Mouse (Mus musculus): Measurements from ENCODE around the gene Gc.

Gene Gc

DNA sequence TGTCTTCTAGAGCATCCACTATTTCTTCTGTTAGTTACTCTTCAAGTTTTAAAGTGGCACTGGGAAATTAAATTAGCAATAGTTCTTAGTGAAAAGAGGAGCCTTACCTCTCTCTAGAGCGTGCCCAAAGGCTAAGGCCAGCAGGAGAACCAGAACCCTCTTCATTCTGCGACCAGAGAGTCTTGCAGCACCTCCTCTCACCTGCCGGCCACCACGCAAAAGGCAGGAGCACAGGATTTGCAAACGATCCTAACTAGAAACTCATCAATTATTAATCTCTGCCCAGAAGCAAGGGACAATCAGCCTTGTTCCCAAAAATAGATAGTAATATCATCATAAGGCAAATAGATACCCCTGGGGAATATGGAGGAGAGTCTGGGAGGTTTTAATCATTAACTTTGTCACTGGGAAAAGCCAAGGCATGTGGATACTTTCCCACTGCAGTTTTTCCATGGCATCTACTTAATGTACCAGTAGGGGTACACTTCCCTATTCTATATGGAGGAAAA lies at the start of gene Gc:
Gene Gc, minus strand, starts transcription at position 345 of the 509 bp plus-strand sequence.
- DNase-seq, result no peak

DNA sequence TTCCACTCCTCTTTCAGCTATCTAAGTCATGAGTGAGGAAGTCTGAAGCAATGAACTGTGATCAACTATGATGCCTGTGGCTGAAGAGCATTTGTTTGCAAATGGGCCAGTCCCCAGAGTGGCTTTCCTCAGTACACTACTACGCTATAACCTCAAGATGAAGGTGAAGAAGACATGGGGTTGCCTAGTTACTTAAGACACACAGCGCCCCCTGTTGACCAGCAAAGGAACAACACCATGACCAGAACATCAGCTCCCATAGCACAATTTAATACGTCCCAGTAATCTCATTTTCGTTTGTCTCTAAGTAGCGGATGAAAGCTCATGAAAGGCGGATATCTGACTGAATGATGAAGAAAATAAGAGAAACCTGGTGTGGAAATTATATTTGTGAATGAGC lies 42.5 kb upstream of the Gc start:
- no peak for DNase-seq

DNA sequence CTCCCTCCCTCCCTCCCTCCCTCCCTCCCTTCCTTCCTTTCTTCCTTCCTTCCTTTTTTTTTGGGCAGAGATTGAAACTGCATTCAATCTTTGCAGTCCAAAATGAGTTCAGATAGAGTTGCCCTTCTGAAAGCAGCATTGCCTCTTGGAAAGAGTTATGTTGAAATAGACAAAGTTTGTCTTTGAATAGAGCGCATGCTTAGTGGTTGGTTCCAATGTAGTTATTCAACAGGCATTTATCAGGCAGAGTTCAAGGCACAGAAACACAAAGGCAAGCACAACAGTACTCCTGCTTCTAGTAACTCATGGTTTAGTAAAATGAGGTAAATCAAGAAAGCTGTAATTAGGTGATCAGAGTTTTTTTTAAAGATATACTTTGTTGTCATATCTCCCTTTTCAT lies 34.9 kb upstream of the Gc start:
- no peak for DNase-seq

DNA sequence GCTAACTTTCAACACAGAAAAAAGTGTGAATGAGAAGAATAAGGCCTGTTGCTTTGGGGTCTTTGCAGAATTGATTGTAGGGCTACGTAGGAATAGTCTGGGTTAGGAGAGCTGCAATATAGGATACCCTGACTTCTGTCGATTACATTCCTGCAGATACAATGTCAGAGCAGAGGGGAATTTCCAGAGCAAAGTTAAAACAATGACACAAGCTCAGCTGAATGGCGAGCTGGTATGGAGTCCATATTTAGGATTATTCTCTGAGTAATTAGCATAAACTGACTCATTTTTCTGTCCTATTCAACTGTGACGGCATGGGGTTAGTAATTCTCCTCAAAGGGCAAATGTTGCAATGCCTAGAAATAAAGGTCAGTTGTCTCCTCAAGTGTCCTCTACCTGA lies 12.8 kb upstream of the Gc start:
- DNase-seq, result no peak

DNA sequence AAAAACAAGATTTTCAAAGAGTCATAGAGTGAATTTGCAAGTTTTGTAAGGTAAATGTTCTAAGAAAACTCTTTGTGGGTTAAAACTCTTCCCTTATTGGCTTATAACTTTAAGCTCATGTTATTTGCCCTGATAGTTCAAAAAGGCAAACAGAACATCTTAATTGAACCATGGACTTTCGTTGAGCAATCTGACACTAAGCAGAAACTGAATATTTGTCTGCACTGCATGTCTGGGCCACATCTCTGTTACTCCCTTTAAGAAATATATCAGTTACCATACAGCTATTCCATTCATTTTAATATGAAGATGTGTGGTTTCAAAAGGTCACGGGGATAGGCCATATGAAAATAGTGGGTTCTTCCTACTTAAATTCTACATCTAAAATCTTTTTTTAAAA lies 10.2 kb upstream of the Gc start:
- DNase-seq, result no peak

DNA sequence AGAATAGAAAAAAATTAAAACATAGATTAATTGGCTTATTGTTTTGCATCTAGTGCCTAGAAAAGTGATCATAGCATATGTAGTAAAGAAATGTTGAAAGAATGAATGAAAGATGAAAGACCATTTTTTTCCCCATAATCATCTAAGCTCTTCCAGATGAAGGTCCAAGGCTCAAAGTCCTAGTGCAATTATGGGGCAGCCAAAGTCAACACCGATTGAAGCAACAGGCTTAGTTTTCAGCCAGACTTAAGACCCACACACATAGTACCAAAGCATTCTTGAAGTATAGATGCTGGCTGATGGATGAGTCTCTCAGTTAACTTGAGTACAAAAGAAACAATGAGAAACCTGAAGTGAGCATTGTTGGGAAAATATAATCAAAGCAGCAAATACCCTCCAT lies 9.3 kb upstream of the Gc start:
- no peak for DNase-seq

DNA sequence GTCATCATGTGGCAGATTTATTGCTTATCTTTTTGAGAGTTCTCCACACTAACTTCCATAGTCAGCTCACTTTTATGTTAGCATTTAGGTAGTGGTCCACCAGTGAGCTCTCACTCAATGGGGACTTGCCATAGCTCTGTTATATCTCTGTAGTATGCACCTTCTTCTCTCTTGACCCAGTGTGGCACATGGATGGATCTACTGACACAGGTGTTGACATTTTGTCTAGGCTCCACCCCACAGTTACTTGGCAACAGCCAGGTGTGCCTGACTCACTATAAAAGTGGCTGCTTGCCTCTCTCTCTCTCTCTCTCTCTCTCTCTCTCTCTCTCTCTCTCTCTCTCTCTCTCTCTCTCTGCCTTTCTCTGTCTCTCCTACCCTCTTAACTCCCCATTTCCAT lies 8.6 kb upstream of the Gc start:
- no peak for DNase-seq

DNA sequence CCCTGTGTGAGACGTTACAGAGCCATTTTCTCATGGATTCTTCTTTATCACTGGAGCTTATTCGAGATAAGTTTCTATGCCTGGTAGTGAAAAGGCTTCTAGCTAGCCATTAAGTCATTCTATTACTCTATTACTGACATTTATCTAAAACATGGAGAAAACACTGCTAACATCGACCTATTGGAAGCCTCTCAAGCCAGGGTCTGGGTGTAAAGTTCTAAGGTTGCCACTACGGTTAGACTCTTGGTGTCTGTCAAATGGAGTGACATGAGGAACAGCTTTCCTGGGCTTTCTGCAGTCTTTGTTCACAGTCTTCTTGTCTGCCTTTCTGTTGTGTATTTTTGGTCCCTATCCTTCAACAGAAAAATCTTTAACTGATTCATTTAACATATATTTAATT lies 4.1 kb upstream of the Gc start:
- DNase-seq, result no peak

DNA sequence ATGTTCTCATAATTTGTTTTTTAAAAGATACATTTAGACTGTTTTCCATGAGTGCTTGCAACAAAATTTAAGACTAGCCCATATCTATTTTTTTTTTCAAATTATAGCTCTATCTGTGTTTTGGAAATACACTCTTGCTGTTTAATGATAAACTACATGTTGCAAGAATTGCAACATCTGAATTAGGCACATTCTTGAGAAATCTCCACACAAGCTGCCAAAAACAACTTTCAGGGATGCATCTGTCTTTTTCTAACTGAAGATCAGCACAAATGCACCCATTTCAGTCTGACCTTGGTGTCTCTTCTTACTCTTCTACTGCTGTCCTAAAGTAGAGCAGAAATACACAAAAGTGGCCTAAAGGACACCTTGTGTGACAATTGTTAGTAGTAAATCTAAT lies 1.9 kb upstream of the Gc start:
- no peak for DNase-seq

DNA sequence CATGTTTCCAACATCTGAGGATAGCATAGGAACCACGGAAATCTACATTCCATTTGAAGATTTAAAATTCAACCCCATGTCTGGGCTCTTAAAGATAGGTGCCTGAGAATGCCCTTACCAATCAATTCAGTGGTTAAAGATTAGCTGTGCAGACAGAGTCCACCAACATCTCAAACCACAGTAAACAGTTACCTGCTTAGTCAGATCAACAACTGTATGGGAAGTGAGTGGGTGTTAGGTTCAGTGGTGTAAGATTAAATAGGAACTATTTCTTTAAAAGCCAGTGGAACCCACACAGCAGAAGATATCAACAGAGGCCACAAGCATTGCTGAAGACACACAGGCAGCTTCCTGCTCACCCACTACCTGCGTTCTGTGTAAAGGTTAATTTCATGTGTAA lies 1.3 kb upstream of the Gc start:
- no peak for DNase-seq

DNA sequence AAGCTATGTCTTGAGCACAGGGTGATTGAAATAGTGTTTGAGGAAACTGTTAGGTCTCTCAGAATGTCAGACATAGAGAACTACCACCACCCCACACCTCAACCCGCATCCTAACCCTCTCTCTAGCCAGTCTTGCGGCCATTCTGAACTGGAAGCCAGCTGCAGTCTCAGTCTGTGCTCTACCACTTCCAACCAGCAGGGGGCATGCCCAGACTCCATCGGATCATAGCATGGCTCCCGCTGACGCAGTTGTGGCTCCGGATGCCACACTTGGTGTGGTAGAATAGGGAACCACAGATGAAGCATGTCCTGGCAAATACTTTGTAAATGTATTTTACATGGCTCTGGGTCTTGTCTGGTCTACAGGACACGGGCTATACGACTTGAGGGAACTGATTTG lies 2.2 kb downstream of the Gc start:
- peak in 1 of 2 experiments; percentile 6 for DNase-seq

DNA sequence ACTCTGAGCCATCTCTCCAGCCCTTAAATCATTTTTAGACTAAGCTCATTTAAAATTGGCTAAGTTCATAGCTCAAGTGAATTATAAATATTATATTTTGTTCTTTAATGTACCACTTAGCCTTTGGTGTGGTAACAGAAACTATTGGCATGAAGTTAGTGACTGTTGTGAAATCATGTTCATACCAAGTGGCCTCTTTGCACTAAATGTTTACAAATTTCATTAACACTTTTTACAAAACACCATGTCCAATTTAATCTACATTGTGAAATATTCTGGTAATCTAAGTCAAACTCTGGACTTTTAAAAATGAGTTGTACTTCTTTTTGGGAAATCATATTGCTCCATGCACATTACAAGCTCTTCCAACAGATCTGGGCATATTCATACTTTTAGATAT lies 6.9 kb downstream of the Gc start:
- no peak for DNase-seq

DNA sequence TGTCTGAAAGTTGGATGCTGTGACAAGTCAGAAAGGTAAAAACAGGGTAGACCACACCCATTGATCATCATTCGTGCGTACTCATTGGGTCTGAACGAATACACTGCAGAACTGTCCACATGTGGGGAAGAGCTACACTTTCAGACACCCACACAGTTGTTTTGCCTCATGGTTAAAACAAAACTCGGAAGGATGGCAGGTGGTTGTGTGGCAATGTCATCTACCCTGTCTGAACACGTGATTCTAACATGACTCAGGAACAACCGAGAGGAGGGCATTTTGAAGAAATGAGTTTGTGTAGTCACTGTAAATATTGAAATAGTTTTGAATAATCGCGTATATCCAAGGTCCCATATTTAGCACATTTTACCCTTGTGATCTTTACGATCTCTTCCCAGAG lies 8.4 kb downstream of the Gc start:
- DNase-seq, result no peak

DNA sequence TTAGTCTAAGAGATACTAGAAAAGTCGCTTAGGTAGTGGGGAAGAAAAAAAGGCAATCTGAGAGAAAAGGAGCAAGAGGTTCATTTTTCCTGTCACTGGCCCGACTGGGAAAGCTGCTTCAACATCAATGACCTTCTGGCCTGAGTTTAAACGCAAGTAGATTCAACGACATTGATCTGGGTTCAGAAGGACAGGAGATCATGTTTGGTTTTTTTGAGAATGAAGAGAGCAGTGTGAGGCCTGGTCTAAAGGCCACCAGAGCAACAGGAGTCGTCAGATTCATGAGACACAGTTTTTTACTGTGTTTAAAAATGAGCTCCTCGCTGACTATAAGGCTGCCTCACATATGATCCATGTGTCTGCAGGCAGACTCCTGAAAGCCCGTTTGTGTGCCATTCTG lies 9.7 kb downstream of the Gc start:
- no peak for DNase-seq

DNA sequence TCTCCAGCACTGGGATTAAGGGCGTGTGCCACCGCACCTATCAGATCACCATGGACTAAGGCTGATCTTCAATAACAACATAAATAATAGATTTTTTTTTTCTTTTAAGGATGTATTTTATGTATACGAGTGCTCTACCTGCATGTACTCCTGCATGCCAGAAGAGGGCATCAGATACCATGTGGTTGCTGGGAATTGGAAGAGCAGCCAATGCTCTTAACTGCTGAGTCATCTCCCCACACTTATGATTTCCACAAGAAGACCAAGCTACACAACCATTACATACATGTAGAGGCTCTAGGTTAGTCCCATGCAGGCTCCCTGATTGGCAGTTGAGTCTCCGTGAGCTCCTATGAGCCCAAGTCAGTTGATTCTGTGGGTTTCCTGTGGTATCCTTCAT lies 13.3 kb downstream of the Gc start:
- DNase-seq, result no peak

DNA sequence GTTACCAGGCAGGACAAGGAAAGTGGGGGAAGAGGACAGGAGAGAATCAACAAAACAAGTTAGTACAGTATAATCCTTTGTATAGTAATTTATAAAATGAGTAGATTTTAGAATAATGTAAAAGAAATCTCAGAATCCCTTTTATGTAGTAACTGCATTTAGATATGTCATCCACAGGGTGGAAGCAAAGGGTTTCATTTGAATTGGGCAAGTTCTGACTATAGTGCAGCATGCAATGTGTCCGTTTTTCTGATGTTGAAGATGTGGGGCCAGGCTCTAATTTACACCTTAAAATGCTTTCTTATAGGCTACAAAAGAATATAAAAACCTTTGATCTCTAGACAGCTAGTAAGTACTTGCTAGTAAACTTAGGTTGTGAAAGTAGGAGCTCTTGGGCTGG lies 46.2 kb downstream of the Gc start:
- DNase-seq, result no peak

DNA sequence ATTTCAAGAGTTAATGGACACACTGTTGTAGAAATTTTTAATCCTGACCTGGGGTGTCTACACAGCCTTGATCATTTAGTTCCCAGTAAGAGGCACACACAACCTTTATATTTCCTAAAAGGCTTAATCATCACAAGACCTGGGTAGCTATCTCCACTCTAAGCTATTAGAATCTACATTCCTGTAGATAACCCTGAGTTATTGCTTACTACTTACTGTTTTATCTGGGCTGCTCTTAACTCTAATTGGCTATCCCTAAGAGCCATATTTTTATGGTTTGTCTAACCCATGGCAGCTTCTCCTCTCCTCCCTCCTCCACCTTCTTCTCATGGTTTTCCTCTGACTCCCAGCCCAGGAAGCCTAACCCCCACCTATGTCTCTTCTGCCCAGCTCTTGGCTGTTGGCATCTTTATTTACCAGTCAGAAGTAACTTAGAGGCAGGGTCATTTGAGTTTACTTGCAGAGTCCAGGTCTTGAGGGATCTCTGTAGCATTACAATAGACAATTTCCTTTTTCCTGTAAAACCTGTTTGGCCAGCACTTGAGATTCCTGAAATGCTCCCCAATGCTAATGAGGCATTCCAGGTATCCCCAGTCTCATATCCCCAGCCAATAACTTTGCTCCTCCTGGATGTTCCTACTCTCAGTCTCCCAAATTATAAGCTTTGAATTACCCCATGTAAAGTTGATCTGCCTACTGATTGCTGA lies 50.2 kb downstream of the Gc start:
- DNase-seq, result no peak

DNA sequence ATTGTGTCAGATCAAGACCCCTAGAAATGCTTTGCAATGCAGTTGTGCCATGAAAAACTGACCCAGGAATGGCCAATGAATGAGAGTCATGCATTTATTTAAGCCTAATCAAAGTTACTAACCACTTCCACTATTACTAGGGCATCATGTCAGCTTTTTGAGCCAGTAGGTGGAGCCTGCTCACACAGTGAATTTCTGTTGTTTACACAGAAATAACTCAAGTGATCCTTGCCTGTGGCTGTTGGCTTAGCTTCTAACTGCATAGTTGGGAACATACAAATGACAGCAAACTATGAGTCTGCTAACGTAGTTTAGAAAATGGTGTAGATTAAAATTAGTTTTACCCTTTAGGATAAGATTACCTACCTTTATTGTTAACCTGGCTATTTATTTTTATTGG lies 52.6 kb downstream of the Gc start:
- DNase-seq, result no peak

DNA sequence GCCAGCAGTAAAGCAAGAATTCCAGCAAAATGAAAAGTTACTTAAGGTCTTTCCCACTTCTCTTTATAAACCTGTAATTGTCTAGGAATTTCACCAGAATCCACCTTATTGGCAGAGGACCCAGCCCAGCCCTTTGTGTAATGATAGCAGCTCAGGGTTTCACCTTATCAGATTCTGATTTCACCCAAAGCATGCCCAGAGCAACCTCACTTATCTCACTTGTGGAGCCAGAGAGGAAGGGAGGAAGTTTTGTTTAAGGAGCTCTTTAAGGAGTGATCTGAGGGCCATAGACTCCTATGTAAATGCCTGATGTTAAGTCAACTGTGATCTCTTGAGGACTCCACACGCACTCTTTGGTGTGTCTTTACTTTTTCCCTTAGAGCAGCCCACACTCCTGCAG lies 67.3 kb downstream of the Gc start:
- no peak for DNase-seq

DNA sequence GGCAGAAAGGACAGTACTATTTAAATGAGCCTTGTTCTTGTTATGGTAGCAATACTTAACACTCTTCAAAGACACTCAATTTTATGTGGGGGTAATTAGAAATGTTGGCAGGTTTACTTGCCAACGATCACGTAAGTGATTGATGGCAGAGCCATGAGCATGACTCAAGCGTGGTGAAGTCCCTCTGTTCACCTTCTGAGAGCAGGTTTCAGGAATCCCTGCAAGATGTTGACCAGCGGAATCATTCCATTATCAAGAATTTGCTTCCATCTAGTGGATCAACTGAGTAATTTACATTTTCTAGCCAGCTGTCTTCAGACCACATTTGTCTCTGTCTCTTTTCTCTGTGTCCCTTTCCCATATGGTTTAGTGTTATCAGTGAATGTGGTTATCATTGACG lies 73.5 kb downstream of the Gc start:
- DNase-seq, result peak; percentile 19 to 38

DNA sequence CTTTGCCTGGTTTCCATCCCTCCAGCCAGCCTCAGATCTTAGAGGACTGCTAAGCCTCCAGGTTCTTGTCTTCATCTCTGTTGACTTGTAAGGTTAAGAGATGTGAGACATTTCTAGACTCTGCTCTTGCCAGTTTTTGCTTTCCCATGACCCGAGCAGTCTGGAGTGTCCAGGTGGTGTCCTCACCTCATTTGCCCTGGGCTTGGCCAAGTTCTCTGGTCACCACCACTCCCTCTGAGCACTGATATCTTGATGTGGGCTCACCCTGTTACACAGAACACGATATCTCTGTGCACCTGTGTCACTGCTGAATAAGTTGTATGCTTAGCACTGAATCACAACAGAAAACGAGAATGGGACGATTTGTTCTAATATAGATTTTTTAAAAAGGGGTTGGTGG lies 76.4 kb downstream of the Gc start:
- peak; percentile 21 to 34 for DNase-seq

DNA sequence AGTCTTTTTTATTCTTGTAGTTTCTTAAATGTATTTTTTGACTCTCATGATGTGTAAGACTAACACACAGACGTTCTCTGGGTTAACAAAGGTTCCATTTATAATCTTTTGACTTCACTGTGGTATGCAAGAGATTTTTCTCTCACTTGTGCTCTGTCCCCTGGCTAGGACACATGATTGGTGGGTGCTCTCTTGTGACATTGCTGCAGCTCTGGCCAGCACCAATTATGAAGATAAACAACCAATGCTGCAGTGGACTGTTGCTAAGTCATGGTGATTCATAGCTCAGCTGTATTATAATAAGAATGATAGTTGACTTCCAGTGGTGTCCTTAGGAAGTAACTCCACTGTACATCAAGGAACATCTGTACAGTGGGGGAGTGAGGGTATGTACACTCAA lies 87.6 kb downstream of the Gc start:
- no peak for DNase-seq

DNA sequence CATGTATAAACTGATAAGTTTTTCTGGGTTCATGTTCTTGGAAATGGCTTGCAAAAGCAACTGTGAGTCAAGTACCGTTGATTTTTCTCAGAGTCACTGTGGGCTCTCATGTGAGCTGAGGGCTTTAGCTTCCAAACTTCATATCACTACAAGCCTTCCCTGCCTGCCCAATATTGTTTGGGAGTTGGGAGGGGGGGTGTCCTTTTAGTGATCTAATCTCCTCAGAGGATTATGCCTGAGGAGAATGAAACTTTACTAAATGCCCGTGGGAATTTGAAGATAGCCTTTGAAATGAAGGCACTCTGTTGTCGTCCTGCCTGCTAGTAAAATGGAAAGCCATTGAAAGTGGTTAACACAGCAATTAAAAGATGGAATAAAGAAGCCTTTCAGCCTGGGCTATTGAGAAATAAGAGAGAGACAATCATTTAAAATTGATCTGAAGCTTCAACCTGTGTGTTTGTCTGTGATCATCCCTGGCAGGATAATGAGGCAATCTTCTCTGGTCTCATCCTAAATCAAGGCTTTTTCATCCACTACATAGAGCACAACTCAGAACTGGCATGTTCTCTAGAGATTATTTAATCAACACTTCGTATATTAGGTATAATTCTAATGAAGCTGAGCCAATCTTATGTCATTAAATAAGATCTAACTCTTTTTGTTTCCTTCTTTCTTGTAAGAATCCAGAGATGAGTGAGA lies 89.5 kb downstream of the Gc start:
- no peak for DNase-seq
